Mouse (Mus musculus) limb, embryonic 11.5 days (tissue): ENCODE measurements around the gene Taf8. TPM values are rescaled to one million over a fixed set of nuclear protein-coding genes. Genes with fewer than 3 reads are reported as not detected.

Experiments
- ATAC-seq: fragments of 200-750 bp; cut with Nextera tagmentation; 2 replicates; pipeline ENCODE4 v1.8.0; 2017; ENCODE audit warnings: low read depth; ENCODE audit not compliant: insufficient number of reproducible peaks, low FRiP score, low TSS enrichment
- DNase-seq: peaks from one replicate; pipeline ENCODE4 v3.0.0-alpha.2; 2015; ENCODE audit warnings: low spot score
- H3K27ac ChIP-seq: fragments of 300-500 bp; sonication (generic); replicated peaks from 2 replicates; pipeline ENCODE4 v1.5.1; 2014; ENCODE audit warnings: low read depth, mild to moderate bottlenecking, low read length
- H3K27me3 ChIP-seq: fragments of 300-500 bp; sonication (generic); 2 replicates; pipeline ENCODE4 v1.6.1; 2014; ENCODE audit warnings: mild to moderate bottlenecking, low read length, mixed read lengths; ENCODE audit not compliant: control insufficient read depth, insufficient read depth
- H3K36me3 ChIP-seq: fragments of 300-500 bp; sonication (generic); 2 replicates; pipeline ENCODE4 v1.6.1; 2014; ENCODE audit warnings: mild to moderate bottlenecking, low read length, moderate library complexity, mixed read lengths; ENCODE audit not compliant: control insufficient read depth, insufficient read depth
- H3K4me1 ChIP-seq: fragments of 300-500 bp; sonication (generic); 2 replicates; pipeline ENCODE4 v1.6.1; 2014; ENCODE audit warnings: low read length, mixed read lengths; ENCODE audit not compliant: control insufficient read depth, insufficient read depth
- H3K4me2 ChIP-seq: fragments of 300-500 bp; sonication (generic); 2 replicates; pipeline ENCODE4 v1.6.1; 2014; ENCODE audit warnings: low read depth, mild to moderate bottlenecking, moderate library complexity; ENCODE audit not compliant: severe bottlenecking
- H3K4me3 ChIP-seq: fragments of 300-500 bp; sonication (generic); 2 replicates; pipeline ENCODE4 v1.5.1; 2014; ENCODE audit warnings: low read depth, low read length
- H3K9ac ChIP-seq: fragments of 300-500 bp; sonication (generic); 2 replicates; pipeline ENCODE4 v1.6.1; 2014; ENCODE audit warnings: mild to moderate bottlenecking, low read length
- H3K9me3 ChIP-seq: fragments of 300-500 bp; sonication (generic); 2 replicates; pipeline ENCODE4 v1.6.1; 2016; ENCODE audit warnings: low read length; ENCODE audit not compliant: control insufficient read depth
- WGBS: fragments of 180-500 bp; shearing (Covaris S2); extraction: QIAGEN DNeasy Blood & Tissue Kit; methylation state at CpG from one replicate; pipeline ENCODE4 v1.1.7; 2014; 5-methylcytosine and 5-hydroxymethylcytosine counted together
- polyA plus RNA-seq: library from polyadenylated mRNA; unstranded; fragments of >200 nt; fragmentation: Nextera tagmentation; extraction: Ambion mirVana; gene quantifications from 2 replicates; pipeline ENCODE4 v1.2.1, GENCODE M21; 2014

Gene Taf8
- polyA plus RNA-seq, 1 experiment from 2014 or later, result 33.7 TPM

DNA sequence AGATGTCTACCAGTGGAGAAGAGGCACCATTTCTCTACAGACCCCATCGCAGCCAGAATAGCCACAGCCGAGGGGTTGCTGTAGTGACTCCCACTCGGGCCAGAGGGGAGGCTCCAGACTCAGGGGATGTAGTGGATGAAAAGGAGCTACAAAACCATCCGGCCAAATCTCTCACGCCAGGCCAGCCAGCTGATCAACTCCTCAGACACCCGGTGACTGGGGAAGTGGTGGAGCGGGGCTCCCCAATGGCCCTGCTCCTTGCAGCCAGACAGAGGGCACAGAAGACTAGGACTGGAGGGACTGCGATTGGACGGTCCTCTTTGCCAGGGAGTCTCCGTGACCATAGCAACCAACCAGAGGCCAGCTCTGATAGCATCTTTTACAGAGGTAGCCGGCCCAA, 34.4 kb downstream of the Taf8 start:
- Histone ChIP-seq H3K27me3 (peaks cover 40% of the 10 kb centered on the region), H3K27ac (no peak overlapping the region), H3K4me3 (no peak overlapping the region), H3K36me3 (no peaks in the 10 kb centered on the region), H3K9me3 (no peaks in the 10 kb centered on the region), H3K4me2 (no peak overlapping the region), H3K9ac (no peak overlapping the region), H3K4me1 (peaks cover 4% of the 10 kb centered on the region; the same call in 1 of the 2 replicates)
- 66% methylated on average over 11 of the region's 11 CpGs for WGBS
- ATAC-seq (no peak), DNase-seq (no peak)

DNA sequence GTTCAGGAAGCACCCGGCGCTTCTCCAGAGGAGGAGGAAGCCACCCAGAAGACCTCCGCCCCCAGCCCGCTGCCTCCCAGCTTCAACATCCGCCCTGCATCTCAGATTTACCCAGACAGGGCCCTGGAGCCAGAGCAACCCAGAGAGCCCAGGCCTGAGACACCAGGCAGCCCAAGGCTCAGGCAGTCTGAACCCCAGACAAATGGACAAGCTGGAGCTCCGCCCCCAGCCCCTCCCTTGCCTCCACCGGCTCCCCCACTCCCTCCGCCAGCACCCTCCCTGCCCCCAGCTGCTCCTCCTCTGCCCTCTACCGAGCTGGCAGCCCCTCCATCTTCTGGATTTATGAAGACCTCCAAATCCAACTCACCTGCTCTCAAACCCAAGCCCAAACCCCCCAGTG, 35.8 kb downstream of the Taf8 start:
- Histone ChIP-seq H3K4me3 (no peak overlapping the region), H3K4me2 (no peak overlapping the region), H3K36me3 (no peaks in the 10 kb centered on the region), H3K4me1 (peaks cover 4% of the 10 kb centered on the region; the same call in 1 of the 2 replicates), H3K27ac (no peak overlapping the region), H3K9me3 (no peaks in the 10 kb centered on the region), H3K9ac (no peak overlapping the region), H3K27me3 (peaks cover 40% of the 10 kb centered on the region)
- DNase-seq (no peak), ATAC-seq (no peak)
- WGBS, result 40% methylated on average over 9 of the region's 9 CpGs

DNA sequence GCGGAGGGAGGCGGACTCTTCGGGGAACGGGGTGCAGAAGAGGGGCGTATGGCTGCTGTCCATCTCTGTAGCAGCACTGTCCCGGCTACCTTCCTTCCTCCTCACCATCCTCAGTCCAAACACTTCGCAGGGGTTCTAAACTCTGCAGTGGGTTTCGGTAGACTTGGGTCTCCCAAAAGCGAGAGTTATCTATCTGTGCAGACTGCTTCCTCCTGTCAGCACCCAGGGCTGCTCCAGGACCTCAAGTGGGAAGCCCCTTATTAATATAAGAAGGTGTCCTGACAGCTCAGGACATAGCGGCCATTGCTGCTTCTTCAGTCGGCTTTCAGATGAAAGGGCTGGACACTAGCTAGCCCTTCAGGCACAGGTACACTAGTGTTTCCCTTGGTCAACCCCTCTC, 37.1 kb downstream of the Taf8 start:
- Histone ChIP-seq H3K4me2 (no peak overlapping the region), H3K4me1 (peaks cover 4% of the 10 kb centered on the region; the same call in 1 of the 2 replicates), H3K36me3 (no peaks in the 10 kb centered on the region), H3K27ac (no peak overlapping the region), H3K9me3 (no peaks in the 10 kb centered on the region), H3K27me3 (peaks cover 40% of the 10 kb centered on the region), H3K9ac (no peak overlapping the region), H3K4me3 (no peak overlapping the region)
- WGBS, result 86% methylated on average over 11 of the region's 11 CpGs
- no peak for ATAC-seq
- no peak for DNase-seq

DNA sequence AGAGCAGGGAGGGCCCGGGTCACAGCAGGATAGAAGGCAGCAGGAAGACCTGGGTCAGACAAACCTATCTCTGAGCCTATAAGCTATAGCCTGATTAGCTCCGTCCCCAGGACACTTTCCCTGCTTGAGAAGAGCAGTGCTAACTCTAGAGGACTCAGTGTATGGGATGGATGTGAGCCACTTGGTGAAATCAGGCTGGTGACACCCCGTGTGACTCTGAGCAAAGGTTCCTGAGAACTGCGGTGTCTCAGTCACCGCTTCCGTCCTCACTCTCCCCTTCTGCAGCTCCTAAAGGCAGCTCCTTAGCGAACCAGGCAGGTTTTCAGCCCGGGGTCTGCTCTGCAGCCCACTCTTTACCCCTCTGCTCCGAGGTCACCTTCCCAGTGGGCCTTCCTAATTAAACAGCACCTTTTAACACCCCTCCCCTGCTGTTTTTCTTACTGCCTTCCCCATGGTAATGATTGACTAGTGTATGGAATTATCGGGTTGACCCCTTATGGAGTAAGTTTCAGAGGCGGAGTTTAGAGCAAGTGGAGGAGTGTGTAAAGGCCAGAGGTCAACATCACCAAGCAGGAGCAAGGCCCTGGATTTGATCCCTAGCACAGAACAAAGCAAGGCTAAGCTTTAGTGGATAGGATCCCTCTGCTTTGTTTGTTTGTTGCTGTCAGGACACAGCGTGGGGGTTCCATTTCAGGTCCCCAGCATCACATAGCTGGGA, 37.7 kb downstream of the Taf8 start:
- 45% methylated on average over 12 of the region's 12 CpGs for WGBS
- no peak overlapping the region for H3K9ac ChIP-seq
- no peak overlapping the region for H3K4me2 ChIP-seq
- no peaks in the 10 kb centered on the region for H3K9me3 ChIP-seq
- no peak overlapping the region for H3K27ac ChIP-seq
- H3K4me1 ChIP-seq, result peaks cover 4% of the 10 kb centered on the region; the same call in 1 of the 2 replicates
- H3K4me3 ChIP-seq, result no peak overlapping the region
- ATAC-seq (no peak), DNase-seq (no peak)
- no peaks in the 10 kb centered on the region for H3K36me3 ChIP-seq
- H3K27me3 ChIP-seq, result peaks cover 35% of the 10 kb centered on the region

DNA sequence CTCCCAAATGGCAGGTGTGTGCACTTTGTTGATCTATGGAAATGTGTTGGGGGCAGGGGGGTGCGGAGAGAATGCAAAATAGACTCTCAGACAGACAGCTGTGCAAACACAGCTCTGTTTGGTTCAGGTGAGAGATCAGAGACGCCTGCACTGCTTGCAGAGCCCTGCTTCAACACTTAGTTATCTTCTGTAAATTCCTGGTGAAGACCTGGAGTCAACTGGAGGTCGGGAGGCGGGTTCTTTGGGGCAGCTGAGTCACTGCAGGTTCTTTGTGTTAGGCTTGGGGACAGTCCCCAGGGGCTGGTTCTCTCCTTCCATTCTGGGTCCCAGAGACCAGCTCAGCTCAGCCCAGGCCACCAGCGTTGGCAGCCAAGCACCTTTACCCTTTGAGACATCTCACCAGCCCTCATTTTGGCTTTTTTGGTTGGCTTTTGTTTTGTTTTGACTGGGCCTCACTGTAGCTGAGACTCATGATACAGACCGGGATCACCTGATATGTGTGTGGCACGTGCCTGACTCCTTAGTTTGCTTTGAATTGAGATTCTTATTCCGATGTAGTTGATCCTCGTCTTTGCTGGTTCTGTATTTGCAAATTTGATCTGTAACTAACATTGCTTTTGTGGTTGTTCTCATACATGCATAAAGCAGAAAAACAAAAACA, 39.2 kb downstream of the Taf8 start:
- H3K9me3 ChIP-seq, result no peaks in the 10 kb centered on the region
- H3K36me3 ChIP-seq, result no peaks in the 10 kb centered on the region
- peaks cover 20% of the 10 kb centered on the region for H3K27me3 ChIP-seq
- H3K27ac ChIP-seq, result no peak overlapping the region
- no peak overlapping the region for H3K9ac ChIP-seq
- no peak overlapping the region for H3K4me3 ChIP-seq
- H3K4me1 ChIP-seq, result peaks cover 4% of the 10 kb centered on the region; the same call in 1 of the 2 replicates
- ATAC-seq, result no peak
- no peak for DNase-seq
- 47% methylated on average over 9 of the region's 9 CpGs for WGBS
- H3K4me2 ChIP-seq, result no peak overlapping the region

DNA sequence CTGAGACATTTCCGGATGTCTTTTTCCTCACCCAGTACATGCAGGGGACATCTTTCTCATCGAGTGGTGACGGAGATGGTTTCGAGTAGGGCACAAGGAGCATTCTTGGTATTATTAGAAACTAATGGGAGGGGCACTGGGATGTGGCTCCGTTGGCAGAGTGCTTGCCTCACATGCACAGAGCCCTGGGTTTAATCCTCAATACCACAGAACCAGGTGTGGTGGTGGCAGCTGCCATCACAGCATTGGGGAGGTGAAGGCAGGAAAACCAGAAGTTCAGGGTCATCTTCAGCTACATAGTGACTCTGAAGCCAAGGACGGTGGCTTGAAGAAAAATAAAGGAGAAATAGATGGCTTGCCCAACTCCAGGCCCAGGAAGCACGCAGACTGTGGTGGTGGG, 39.9 kb downstream of the Taf8 start:
- Histone ChIP-seq H3K27ac (no peak overlapping the region), H3K4me1 (peaks cover 4% of the 10 kb centered on the region; the same call in 1 of the 2 replicates), H3K9ac (no peak overlapping the region), H3K9me3 (no peaks in the 10 kb centered on the region), H3K4me3 (no peak overlapping the region), H3K4me2 (no peak overlapping the region), H3K36me3 (no peaks in the 10 kb centered on the region), H3K27me3 (peaks cover 13% of the 10 kb centered on the region)
- DNase-seq (no peak), ATAC-seq (no peak)
- 82% methylated on average over 7 of the region's 7 CpGs for WGBS

DNA sequence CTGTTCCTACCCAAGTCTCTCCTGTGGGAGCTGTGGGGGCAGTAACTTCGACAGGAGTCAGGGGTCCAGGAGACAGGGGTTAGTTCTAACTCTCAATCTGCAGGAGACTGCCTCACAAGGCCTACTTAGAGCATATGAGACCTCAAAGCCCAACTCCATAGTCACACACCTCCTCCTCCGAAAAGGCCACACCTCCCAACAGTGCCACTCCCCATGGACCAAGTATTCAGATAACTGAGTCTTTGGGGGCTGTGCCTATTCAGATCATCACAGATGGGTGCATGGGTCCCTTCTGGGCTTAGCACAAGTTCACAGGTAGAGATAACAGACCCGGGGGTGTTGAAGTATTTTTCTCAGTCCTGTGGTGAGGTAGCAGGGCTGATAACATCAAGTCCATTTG, 40.4 kb downstream of the Taf8 start:
- Histone ChIP-seq H3K27ac (no peak overlapping the region), H3K36me3 (no peaks in the 10 kb centered on the region), H3K4me1 (peaks cover 4% of the 10 kb centered on the region; the same call in 1 of the 2 replicates), H3K4me3 (no peak overlapping the region), H3K9me3 (no peaks in the 10 kb centered on the region), H3K9ac (no peak overlapping the region), H3K27me3 (peaks cover 10% of the 10 kb centered on the region; the same call in 1 of the 2 replicates), H3K4me2 (no peak overlapping the region)
- WGBS, result 76% methylated on average over 3 of the region's 3 CpGs
- DNase-seq, result no peak
- ATAC-seq, result no peak

DNA sequence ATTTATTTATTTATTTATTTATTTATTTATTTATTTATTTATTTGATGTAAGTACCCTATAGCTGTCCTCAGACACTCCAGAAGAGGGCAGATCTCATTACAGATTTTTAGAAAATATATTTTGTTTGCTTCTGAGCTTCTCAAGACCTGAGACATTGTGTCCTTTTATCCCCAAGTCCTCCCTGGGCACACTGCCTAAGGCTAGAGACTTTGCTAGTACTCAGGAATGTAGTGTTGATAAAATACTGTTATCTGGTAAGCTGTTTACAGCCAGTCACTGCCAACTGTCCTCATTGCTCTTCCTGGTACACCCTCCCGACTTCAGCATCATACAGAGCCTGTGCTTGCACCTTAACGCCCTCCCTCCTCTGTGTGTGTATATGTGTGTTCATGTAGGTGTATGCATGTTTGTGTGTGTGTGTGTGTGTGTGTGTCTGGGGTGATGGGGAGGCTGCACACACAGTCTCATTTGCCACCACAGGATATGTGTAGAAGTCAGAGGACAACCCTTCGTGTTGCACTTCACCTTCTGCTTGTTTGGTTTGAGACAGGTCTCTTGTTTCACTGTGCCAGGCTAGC, 42.7 kb downstream of the Taf8 start:
- Histone ChIP-seq H3K4me2 (no peak overlapping the region), H3K4me1 (no peaks in the 10 kb centered on the region)

More for the DNA sequence above, 42.7 kb downstream of the Taf8 start:
- Histone ChIP-seq H3K27ac (no peak overlapping the region), H3K27me3 (peaks cover 2% of the 10 kb centered on the region; the same call in 1 of the 2 replicates), H3K36me3 (no peaks in the 10 kb centered on the region), H3K9ac (no peak overlapping the region), H3K4me3 (no peak overlapping the region), H3K9me3 (no peaks in the 10 kb centered on the region)
- WGBS, result 72% methylated on average over 3 of the region's 3 CpGs
- no peak for ATAC-seq
- DNase-seq, result no peak
